Mouse (Mus musculus) kidney, postnatal 36 days (tissue): ENCODE measurements around the gene Fosb.

Source experiments
- DNase-seq, 2 experiments: peaks; one replicate each; pipeline ENCODE4 v3.0.0; 2021 to 2022; ENCODE audit warnings: mixed read lengths in 2 of 2

Gene Fosb

GRCm38 (mm10) chr7:19279052-19279451, 30.8 kb downstream of the Fosb start:
- no peak for DNase-seq

- DNase-seq: peak in 1 of 2 experiments; percentile 38
Measured at GRCm38 (mm10) chr7:19276253-19276652, 33.6 kb downstream of the Fosb start.

- peak; percentile 89 to 93 for DNase-seq
Measured at GRCm38 (mm10) chr7:19272173-19272764, 37.6 kb downstream of the Fosb start.

GRCm38 (mm10) chr7:19271238-19272172, 38.3 kb downstream of the Fosb start, which contains the start of gene Vasp:
Vasp (minus strand) TSS chr7:19271817.
- DNase-seq: peak; percentile 88 to 91

- peak in 1 of 2 experiments; percentile 32 for DNase-seq
Measured at GRCm38 (mm10) chr7:19270509-19271237, 39.2 kb downstream of the Fosb start.

- DNase-seq: peak; percentile 82
Measured at GRCm38 (mm10) chr7:19269721-19270441, 40.0 kb downstream of the Fosb start.

DNA sequence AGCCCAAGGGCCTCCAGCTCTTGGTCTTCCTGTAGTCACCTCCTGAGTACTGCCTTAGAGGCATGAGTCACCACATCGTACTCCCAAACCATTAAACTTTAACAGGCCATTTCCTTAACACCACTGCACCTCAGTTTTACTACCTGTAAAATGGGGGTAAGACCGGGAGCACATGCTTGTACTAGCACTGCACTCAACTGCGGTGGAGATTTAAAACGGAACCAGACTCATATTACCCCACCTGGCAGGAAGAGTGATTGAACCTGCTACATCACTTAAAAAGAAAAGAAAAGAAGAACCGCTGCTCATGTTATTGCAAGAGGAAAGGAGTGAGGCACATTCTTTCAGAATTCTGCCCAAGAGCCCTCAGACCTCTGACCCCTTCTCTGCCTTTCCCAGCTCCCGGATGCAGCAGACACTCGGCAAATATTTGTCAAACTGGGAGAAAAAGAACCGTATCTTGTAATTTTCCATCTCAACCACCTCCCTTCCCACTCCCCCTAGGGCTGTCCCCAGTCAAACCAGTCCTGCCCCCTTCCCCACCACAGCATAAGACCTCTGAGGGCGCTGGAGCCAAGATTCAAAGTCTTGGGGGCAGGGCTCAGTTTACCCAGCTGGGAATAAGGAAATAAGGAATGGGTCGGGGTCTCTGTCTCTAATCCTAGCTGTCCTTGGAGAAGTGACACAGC, 40.7 kb downstream of the Fosb start:
- peak; percentile 42 to 61 for DNase-seq

- no peak for DNase-seq
Measured at GRCm38 (mm10) chr7:19267051-19267450, 42.8 kb downstream of the Fosb start.

DNA sequence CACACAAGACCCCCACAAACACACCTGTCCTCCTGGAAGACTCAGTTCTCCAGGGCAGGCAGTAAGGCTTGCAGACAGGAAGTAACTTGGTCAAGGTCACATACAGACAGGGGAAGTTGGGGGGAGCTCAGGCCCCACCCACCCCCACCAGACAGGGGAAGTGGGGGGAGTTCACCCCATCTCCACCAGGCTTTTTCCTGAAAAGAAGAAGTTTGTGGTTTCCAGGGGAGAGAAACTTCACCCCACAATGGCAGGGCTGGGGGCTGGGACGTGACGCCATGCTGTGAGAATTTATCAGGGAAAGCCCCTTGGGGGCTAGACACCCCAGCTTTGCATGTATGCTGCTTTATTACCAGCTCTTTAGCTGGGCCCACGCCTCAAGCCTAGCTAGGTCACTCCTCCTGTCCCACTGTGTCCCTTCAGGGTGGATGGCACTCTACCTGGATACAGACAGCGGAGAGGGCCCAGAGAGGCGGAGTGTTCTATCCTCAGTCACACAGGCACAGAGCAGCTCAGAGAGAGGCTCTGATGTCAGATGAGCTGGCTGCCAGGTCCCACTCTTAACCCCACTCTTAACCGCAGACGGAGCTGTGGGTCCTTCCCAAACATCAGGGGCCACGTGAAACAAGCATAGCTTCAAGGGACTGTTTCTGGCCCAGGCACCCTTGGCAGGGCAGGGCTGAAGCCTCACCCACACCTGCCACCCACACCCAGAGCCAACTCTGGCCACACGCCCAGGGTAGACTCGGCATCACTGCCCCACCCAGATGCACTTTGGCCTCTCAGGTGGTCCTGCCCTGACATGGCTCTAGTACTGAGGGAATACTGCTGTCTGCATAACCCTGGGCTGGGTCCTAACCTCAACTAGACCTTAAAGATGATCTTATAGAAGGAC, 43.7 kb downstream of the Fosb start:
- DNase-seq: peak in 1 of 2 experiments; percentile 68

- no peak for DNase-seq
Measured at GRCm38 (mm10) chr7:19265147-19265546, 44.7 kb downstream of the Fosb start.

DNA sequence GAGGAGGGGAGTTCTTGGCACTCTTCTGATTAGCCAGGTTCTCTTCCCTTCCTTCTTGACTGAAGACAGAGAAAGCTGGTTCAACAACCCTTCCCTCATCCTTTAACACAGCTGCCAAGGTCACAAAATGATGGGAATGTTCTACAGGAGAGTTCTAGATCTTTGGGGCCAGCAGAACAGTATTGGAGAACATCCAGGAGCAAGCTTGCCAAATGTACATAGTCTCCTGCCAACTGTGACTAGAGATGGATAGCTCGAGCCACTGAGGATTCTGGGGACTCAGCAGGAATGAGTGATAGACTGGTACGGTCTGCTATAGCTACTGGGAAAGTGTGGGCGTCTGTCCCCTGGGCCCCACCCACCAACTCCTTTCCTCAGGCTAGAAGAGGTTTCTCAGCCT, 51.5 kb downstream of the Fosb start:
- no peak for DNase-seq

- peak; percentile 80 to 82 for DNase-seq
Measured at GRCm38 (mm10) chr7:19257390-19258022, 52.3 kb downstream of the Fosb start.

- DNase-seq: no peak
Measured at GRCm38 (mm10) chr7:19256567-19256966, 53.3 kb downstream of the Fosb start.

DNA sequence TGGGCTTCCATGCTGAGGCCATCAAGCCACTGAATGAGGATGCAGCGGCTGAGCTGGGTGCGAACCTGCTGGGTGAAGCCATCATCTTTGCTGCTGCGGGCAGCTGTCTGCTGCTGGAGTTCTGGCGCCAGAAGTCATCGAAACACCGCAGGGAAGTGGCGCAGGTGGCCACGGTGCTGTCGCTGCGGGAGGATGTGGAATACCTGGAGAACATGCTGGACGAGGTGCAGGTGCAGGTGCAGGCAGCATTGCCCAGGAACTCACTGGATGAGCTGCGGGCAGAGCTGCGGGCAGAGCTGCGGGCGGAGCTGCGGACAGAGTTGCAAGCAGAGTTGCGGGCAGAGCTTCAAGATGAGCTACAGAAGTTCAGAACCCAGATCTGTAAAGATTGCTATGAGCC, 54.5 kb downstream of the Fosb start:
- no peak for DNase-seq

- no peak for DNase-seq
Measured at GRCm38 (mm10) chr7:19253437-19253836, 56.4 kb downstream of the Fosb start.
